Mouse (Mus musculus): Measurements from ENCODE around the gene Tmem41b.
A peak's percentile ranks its signal among the peaks of the same experiment; 100 is the strongest.

Tmem41b gene

GRCm38 (mm10) chr7:109975966-109976715 is 10.6 kb downstream of the Tmem41b start:
- no peak for DNase-seq (ENCODE audit: low read depth, low spot score)

DNA sequence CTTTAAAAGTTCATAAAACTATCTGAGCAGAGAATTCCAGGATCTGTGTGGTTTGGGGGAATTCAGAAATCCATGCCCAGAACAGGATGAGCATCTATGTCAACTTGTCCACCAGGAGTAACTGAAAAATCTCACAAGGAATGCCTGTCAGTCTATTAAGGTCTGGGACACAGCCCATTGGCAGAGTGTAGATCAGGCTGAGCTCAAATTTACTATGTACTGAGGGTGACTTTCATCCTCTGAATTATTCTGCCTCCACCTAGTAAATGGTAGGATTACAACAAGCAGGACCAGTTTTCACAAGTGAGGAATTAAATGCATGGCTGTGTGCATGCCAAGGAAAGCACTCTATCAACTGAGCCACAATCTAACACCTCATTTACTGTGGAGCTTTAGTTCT is 17.2 kb downstream of the Tmem41b start:
- DNase-seq (ENCODE audit: low read depth, low spot score), result no peak

DNA sequence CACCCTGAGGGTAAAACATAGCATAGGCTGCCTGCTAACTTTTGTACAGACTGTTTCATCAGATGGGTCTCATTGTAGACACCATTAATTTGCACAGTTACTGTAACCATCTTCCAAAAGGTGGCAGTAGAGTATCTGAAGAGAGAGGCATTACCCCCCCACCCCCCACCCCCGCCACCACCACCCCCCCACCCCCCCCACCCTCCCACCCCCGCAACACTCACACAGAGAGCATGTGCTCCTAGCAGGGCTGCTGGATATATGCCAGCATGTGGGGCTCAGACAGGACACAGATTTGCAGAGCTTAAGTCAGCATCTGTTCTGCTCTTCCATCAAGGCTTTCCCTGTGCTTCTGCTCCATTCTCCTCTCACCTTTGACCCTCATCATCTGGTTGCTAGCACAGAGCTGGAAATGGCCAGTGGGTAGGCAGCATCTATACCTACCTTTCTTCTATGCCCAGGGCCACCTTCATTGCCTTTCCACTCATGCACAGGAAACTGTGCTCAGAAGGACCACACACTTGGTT is 17.7 kb downstream of the Tmem41b start:
- no peak for DNase-seq (ENCODE audit: low read depth, low spot score)

DNA sequence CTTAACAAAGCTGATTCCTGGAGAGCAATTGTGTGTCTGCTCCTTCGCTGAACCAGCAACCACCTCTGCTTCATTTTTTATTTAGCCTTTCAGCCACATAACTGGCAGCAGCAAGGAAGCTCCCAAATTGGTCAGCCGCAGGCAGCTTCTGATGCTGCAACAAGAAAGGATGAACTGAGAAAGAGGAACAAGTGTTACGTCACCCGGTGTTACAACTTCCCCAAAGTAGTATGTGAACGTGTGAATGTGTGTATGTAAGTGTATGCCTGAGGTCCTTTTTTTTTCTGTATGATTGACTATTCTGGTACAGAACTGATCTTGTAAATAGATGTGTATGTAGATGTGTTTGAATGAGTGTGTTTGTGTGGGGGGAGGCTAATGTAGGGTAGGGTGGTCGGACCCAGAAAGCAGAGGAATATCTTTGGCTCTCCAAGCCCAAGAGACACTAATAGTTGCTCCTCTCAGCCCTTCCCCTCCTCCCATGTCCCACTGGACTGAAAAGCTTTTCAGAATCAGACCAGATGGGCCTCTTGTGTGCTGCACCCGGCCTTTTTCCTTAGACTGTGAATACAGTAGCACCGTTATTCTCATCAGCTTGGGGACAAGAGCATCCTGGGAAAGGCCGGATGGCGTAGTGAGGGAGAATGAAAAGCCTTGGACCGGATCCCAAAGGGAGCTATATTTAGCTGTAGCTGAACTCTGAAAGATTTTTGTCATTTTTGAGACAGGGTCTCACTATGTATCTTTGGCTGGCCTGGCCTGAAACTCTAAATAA is 18.7 kb downstream of the Tmem41b start:
- DNase-seq (ENCODE audit: low read depth, low spot score), result no peak

DNA sequence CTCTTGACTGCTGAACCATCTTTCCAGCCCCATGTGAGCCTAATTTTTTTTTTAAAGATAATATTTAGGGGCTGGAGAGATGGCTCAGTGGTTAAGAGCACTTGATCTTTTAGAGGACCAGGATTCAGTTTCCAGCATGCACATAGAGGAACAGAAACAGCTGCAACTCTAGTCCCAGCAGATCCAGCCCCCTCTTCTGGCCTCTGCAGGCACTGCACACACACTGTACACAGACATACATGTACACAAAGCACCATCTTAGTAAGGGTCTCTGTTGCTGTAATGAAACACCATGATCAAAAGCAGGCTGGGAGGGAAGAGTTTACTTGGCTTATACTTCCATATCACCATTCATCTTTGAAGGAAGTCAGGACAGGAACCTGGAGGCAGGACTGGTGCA is 21.1 kb downstream of the Tmem41b start:
- DNase-seq (ENCODE audit: low read depth, low spot score), result peak; percentile 78

- DNase-seq (ENCODE audit: low read depth, low spot score), result peak; percentile 88
These were observed 23.0 kb downstream of the Tmem41b start for GRCm38 (mm10) chr7:109963707-109964106.

- no peak for DNase-seq (ENCODE audit: low read depth, low spot score)
These were observed 24.1 kb downstream of the Tmem41b start for GRCm38 (mm10) chr7:109962596-109962995.

DNA sequence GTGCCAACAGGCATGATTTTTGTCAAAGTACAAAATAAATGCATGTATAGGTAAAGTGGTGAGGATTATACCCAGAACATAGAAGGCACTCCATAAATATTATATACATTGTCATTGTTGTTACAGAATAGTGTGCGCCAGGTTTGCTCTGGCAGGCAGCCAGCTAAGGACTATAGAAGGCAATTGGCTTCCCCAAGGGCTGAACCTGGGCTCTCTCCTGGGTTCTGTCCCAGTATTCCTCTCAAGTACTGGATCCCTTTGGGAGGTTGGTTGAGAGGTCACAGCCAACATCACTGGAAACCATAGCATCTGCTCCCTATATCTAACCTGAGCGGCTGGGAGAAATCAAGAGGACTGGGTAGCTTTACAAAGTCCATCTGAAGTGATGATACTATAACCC is 25.2 kb downstream of the Tmem41b start:
- DNase-seq (ENCODE audit: low read depth, low spot score), result no peak

- DNase-seq (ENCODE audit: low read depth, low spot score), result no peak
These were observed 26.0 kb downstream of the Tmem41b start for GRCm38 (mm10) chr7:109960613-109961154.

GRCm38 (mm10) chr7:109959716-109960612 is 26.8 kb downstream of the Tmem41b start, which contains the start of gene Dennd5a:
Gene Dennd5a, minus strand, starts transcription at chr7:109960470.
- peak; percentile 66 for DNase-seq (ENCODE audit: low read depth, low spot score)

- DNase-seq (ENCODE audit: low read depth, low spot score), result no peak
These were observed 27.6 kb downstream of the Tmem41b start for GRCm38 (mm10) chr7:109958843-109959715.

DNA sequence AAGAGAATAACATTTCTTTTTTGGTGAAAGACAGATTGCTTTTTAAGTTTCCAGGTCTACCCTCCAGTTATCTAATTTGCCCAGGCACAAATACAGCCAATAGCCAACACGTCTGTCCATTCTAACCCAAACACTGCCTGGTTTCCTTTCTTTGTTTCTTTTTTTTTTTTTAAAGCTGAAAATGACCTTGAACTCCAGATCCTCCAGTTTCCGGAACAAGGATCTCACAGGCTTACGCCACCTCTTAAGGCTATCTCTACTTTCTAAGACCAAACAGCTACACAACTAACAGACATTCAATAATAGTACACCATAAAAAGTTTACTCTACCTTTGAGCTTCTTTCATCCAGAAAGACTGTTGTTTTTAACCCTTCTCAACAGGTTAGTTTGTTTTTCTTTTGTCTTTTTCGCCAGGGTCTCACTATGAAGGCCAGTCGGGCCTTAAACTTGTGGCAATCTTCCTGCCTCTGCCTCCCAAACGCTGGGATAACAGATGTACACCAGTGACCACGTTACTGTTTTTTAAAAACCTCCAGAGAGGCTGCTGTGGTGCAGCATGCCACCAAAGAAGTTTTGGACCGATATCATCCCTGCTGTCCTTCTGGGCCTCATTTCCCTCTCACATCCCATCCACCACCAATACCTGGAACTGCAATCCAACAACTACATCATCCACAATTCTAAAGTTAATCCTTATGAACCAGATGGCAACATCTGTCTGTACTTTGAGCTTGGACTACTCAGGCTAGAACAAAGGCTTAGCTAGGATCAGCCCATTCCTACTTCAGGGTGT is 28.5 kb downstream of the Tmem41b start:
- DNase-seq (ENCODE audit: low read depth, low spot score), result no peak

DNA sequence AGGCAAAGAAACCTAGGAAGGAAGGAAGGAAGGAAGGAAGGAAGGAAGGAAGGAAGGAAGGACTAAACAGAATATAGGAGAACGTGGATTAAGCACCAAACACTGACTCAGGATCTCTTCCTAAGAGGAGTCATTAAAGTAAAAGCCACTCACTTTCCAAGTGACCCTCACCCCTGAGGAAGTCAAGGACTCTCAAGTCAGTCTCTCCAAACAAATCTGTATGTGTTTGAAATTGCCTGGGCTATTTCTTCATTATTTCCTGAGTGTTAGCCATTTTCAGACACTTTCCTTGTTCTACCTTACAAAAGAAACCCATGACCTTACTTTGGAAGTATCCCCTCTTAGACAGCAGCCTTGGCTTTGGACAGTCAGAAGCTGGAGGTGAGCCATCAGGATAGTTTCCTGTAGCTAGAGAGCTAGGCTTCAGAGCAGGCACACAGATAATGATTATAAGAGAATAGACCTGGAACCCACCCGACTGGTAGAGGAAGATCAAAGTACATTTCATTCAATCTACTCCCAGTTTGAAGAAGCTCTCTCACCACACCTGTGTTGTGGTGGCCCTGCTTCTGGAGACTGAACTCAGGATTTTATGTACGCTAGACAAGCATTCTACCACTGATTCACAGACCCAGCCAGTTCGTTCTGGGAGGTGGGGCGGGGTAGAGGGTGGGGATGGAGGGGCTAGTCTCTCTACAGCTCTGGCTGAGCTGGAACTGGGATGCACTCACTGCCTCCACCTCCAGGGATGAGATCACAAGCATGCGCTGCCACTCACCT is 31.9 kb downstream of the Tmem41b start:
- no peak for DNase-seq (ENCODE audit: low read depth, low spot score)

DNA sequence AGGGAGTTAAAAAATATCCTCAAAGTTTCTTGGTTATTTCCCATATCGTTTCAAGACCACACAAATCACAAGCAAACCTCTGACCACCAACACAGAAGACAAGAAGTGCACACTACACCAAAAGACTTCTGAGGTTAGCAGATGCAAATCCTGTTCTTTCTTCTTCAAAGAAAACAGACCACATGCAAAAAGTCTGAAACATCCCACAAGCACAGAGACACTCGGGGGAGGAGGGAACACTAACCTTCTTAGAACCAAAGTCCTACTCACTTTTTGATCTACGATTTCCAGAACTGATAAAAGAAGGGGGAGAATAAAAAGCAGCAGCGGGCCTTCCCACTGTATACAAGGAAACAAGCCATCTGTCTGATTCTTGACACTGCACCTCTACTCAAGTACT is 35.4 kb downstream of the Tmem41b start:
- no peak for DNase-seq (ENCODE audit: low read depth, low spot score)

GRCm38 (mm10) chr7:109944421-109945034 is 42.2 kb downstream of the Tmem41b start:
- DNase-seq (ENCODE audit: low read depth, low spot score), result peak; percentile 93

- no peak for DNase-seq (ENCODE audit: low read depth, low spot score)
These were observed 57.1 kb downstream of the Tmem41b start for GRCm38 (mm10) chr7:109929628-109930027.

DNA sequence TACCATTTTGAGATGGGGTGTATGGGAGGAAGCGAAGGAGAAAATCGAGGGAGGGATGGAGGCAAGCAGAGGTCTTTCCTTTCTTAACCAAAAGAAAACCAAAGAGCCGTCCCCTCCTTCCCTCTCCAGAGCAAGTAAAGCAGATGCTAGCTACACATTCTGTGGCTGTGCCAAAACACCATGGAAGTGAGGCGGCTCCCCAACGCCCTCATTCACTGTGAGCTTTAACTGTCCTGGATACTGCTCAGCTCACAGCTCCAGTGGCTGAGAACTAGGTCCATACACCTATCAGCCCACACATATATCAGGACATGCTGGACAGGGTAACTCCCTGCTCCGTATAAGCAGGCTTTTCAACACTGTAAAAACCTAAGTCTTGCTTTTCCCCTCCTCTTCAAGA is 58.4 kb downstream of the Tmem41b start:
- DNase-seq (ENCODE audit: low read depth, low spot score), result no peak

- DNase-seq (ENCODE audit: low read depth, low spot score), result no peak
These were observed 61.8 kb downstream of the Tmem41b start for GRCm38 (mm10) chr7:109924965-109925364.
